Mouse (Mus musculus) liver, adult (tissue): ENCODE measurements around the gene Snrpa1.

Source experiments
- GATA4 ChIP-seq: IDR thresholded peaks from 2 replicates; pipeline ENCODE4 v1.6.1; 2014; ENCODE audit warnings: mild to moderate bottlenecking, low read length; ENCODE audit not compliant: insufficient replicate concordance

Snrpa1 gene

DNA sequence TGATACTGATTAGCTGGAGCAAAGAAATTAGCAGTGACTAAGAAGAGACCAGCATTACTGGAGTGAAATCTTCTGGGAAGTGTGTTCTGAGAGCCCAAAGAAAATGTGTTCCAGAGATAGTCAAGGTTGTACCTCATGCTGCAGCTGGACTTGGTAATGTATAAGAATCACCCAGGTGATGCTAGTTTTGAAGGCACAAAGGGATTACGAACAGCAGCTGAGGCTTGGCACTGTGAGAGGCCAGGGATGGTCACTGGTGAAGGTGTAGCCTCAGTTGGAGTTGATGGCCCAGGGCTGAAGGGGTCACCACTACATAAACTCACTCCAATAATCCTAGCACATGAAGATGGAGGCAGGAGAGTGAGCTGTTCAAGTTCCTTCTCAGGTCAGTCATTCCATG lies at the start of gene Snrpa1:
Gene Snrpa1, plus strand, starts transcription at position 301 of the 400 bp plus-strand sequence.
- TF ChIP-seq GATA4: no peak

DNA sequence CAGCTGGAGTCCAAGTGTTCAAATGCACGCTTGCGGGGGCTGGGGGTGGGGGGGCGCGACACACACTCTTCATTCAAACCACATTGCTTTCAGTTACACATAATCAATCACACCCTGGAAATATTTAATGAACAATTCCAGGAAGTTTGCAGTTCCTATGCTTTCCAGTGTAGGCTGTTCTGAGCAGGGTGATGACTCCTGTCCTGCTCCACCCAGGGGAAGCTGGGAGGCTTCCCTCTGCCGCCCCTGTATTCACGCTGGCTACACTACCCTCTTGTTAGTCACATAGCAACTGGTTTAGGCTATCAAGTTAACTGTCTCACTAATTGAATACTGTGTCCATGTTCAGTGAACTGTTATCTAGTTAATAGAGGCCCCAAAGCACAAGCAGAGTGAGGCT lies 48.3 kb upstream of the Snrpa1 start:
- TF ChIP-seq GATA4: no peak

DNA sequence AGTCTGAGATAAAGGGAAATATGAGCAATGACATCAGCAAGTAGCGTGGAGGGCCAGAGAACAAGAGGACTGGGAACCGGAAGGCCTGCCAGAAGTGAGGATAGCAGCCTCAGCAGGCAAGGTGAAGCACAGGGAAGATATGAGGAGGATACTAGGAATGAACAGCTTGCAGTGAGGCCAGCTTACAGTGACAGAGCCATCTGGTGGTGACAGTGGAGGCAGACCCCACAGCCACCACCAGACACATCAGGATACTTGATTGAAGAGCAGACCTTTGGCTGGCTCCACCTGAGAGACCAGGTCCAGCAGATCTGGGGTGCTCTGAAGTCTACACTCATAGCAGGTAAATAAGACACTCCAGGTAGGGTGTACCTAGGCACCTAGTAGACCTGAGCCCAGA lies 31.1 kb upstream of the Snrpa1 start:
- TF ChIP-seq GATA4: no peak

DNA sequence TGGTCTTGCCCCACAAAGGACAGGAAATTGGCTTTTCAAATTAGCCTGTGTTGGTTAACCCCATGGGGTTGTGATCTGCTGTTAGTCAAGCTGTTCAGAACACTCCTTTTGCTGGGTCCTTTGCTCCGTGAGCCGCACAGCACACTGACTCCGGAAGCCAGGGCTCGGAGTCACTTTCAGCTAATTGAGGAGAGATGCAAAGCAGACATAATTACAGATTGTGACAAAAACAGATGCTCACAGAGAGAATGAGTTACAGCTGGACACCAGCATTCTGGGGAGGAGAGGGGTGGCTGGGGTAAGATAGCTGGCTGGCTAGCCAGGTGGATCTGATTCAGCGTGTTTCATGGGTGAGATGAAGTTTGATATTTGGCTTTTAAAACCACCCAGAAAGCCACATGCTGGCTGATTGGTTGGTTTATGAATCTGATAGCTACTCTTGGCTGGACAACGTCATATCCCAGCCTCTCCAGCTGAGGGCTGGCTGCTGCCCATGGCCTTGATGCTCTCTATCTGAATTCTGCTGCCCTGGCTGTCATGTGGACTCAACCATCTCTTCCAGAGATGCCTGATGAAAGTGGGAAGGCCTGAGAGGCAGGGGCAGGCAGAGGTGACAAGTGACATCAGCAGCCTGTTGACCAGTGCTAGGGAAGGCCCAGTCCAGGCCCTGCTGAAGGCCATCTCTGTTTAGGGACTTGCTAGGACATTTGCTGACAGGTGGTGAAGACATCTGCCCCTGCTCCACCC lies 29.9 kb upstream of the Snrpa1 start:
- no peak for TF ChIP-seq GATA4

DNA sequence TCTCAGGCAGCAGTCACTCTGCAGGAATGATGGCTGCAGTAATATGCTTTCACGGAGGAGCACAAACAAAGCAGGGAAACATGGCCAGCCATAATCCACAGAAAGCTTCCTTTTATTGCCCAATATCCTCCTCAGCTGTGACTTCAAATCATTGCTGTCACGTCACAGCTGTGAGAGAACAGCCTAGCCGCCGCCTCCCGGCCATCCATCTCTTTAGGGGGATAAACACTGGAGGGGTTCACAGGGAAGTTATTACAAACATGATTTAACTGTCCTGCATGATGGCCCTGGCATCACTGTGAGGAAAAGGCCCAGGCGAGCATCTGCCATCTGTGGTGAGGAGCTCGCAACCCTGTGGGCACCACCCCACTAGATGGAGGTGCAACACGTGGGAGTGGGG lies 22.0 kb upstream of the Snrpa1 start:
- no peak for TF ChIP-seq GATA4

DNA sequence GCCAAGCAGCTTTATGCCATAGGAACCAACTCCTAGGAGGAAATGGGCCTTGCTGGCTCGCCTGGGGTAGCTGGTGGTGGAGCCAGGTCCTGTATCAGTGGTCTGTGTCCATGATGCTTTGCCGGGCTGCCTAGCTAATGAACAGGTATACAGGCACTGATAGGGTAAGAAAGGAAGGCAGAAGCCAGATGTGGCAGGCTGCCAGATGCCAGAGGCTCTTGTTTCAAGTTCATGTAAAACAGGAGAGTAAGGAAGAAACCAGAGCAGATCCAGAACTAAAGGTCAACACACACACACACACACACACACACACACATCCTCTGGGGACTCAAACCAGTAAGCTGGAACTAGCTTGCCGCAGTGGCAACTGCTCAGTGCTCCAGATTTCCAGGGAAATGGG lies 20.5 kb upstream of the Snrpa1 start:
- TF ChIP-seq GATA4: no peak

DNA sequence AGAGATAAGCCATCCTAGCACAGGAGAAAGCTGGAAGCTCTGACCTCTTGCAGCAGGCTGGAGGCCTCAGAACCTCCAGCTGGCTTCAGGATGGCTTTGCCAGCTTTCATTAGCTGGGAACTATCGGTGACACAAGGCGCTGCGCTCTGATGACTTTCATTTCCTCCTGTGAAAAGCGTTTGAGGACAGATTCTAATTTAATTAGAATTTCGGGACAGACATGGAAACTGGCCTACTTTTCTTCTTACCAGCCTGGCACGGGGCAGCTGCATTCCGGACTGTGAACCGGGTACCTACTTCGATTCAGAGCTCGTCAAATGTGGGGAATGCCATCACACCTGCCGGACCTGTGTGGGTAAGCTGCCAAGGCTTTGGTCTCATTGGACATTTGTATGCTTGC lies 20.1 kb upstream of the Snrpa1 start:
- TF ChIP-seq GATA4: no peak

DNA sequence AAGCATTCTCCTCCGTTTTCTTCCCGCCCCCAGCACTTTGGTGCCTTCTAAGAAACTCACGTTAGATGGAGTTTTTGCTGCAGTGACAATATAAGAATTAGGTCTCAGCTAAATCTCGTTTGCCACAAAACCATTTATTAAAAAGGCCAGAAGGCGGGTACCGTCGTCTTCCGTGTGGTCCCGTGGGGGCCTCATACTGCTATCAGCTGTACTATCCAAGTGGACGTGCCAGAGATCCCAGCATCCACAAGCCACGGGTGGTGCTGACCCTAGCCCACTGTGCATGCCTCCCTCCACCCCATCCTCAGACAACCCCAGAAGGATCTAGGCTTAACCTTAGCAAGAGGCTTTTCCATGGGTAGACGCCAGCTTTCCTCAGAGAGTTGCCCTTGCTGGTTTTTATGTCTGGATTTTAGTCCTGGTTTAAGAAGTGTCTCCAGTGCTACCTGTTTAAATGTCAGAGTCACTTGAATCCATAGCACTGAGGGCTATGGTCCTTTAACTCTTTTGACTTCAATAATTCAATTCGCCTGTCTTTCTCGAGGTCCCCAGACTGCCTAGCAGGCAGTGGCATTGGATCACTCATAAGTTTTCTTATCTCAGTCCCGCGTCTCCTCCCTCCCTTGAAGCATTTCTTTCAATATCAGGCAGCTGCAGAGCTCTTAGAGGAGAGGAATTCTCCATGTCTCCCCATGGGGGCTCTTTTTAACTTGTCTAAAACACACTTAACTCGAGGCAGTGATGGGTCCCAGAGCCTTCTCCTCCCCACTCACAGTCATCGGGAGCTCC lies 18.6 kb upstream of the Snrpa1 start:
- TF ChIP-seq GATA4: no peak

DNA sequence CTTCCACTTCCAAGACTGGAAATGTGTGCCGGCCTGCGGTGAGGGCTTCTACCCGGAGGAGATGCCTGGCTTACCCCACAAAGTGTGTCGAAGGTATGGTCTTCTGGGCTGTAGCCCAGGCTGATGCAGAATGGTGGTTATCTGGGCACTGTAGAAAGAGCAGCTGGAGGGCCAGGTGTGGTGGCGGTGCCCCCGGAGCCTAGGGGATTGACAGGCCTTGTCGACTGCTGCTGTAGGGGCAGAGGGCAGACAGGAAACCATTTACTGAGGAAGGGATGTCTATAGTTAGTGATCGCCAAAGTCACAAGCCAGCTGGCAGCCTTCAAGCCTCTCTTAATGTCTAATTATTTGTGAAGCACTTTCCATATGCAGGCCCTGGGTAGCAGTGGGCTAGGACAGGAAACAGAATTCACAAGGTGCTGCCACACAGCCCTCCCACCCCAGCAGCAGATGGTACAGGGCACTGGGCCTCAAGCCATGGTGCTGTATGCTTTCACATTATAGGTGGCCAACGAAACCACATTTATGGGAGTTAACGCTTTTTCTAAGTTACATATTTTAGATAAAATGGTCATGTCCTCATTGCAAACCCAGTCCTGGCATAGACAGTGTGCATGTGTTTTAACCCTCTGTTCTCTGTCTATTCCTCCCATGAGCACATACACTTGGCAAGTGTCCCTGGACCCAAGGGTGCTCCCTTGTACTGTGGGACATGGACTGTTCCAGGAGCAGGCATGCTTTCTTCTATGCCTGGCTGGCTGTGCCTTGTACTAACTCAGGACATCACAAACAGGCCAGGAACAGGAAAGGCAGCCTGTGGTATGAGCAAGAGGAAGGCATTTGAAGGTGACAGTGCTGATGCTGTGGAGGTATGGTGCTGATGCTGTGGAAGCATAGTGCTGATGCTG lies 15.0 kb upstream of the Snrpa1 start, which contains the start of gene Gm45213:
Gene Gm45213, plus strand, starts transcription at position 51 of the 908 bp plus-strand sequence.
- no peak for TF ChIP-seq GATA4

DNA sequence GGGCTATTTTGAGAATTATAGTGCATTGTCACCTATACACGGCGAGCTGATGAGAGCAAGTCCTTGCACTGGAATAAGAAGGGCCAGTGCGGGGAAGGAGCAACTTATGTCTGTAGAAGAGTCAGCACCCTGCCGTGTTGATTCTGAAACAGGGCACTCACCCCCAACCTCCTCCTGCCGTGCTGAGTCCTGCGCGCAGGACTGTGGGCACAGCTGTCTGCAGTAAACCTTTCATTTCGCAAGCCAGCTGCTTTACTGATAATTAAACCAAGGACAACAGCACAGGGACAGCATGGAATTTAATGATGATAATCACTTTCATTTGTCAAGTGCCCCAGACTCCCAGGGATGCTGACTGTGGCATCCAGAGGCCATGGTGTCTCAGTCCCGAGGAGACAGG lies 14.2 kb upstream of the Snrpa1 start:
- TF ChIP-seq GATA4: no peak

DNA sequence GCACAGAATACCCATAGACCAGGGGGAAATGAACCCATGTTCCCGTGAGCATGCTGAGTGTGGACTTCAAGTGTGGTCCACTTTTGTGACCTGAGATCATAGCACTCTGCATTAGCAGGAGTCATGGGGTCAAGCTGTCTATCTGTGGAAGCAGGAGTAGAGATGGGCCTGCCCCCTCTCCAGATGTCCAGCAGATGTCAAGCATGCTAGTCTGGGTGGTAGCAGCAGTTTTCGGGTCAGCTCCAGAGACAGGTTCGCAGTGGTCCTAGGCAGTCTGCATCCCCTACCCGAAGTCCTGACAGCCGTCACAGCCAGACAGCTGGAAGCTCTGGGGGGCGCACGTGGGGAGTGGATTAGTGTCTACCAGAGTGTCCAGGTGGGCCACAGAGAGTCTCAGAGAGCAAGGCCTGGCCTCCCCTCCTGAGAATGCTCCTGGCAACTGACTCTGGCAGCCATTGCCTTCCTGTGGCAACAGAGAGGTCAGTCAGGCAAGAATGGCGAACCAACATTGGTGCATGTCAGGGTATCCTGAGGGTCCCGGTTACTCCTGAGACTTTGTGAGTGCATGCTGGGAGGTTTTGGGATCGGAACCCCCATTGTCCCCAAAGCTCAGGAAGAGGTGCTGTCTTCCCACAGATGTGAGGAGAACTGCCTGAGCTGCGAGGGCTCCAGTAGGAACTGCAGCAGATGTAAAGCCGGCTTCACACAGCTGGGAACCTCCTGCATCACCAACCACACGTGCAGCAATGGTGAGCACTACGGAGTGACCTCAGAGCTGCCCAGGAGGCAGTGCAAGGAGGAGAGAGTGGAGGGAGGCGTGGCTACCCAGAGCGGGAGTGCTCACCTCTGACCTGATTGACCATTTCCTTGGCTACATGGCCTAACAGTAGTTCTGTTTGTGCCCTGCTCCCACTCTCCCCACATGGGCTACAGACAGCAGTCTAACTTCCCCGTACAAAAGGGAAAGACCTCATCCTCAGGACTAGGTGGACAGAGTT lies 11.6 kb upstream of the Snrpa1 start:
- TF ChIP-seq GATA4: no peak

DNA sequence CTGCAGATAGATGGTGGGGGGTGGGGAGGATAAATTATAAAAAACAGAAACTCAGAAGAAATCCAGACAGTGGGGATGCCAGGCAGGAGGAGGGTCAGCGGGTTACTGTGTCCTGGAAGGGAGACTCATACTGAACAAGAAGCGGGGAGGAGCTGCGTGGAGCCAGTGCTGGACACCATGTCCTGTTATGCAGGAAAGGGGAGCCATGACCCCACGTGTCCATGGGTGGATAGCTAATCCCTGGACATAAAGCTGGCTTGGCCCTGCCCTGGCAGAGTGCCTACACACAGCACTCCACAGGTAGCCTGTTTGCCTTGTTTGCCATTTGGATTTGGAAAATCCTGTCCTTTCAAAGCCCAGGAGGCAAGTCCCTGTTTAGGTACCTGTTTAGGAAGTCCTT lies 10.8 kb upstream of the Snrpa1 start:
- TF ChIP-seq GATA4: no peak

DNA sequence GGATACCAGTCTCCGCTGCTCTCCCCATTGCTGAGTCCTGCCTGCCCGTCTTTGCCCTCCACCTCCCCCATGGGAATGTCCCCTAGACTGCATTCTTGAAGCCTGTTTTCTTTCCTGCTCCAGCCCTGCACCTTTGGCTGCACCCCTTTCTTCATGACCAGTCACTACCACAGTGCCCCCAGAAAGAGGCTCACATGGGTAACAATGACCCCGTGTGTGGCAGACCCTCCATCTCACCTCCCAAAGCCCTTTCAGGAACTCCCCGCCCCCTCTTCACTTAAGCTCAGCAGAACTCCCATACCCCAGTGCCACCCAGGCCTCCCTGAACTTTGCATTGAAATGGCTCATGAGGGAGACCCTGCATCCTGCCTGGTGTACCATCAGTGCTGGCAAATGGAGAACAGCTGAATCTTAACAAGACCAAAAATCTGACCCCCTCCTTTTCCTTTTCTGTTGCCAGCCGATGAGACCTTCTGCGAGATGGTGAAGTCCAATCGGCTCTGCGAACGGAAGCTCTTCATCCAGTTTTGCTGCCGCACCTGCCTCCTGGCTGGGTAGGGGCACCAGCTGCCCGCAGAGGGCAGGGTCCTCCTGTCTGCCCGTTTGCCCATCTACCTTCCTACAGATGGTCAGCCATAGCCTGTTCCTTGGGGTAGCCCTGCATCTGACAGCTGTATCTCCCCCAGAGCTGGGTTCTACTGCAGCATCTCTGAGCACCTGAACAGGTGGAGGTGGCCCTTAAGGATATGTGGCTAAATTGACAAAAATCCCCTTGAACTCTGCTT lies 10.2 kb upstream of the Snrpa1 start:
- TF ChIP-seq GATA4: no peak
